Mouse (Mus musculus): ENCODE data around the gene Cryba1.
"Not testable (repeated sequence)": the region's sequence is repeated elsewhere in the genome, so short reads cannot be mapped to it uniquely, and the experiment has no call there.

The Cryba1 gene

GRCm38 (mm10) chr11:77725183-77725582 is at the start of gene Cryba1:
Gene Cryba1, minus strand, starts transcription at chr11:77725283.
- in situ Hi-C loops (cut with MboI, MseI) = loop anchor here in 1 of 2 experiments (5.0 kb wide), 1 partner anchor 68 kb away; no protein-coding TSS in a partner anchor

GRCm38 (mm10) chr11:77771879-77772713 is 47.0 kb upstream of the Cryba1 start:
- in situ Hi-C loops (cut with MboI, MseI) = no loop called here

GRCm38 (mm10) chr11:77770346-77770745 is 45.3 kb upstream of the Cryba1 start:
- in situ Hi-C loops (cut with MboI, MseI) = no loop called here

GRCm38 (mm10) chr11:77769496-77769895 is 44.4 kb upstream of the Cryba1 start:
- in situ Hi-C loops (cut with MboI, MseI) = no loop called here

- in situ Hi-C loops (cut with MboI, MseI) = no loop called here
These were observed 41.4 kb upstream of the Cryba1 start for GRCm38 (mm10) chr11:77766351-77767001.

- in situ Hi-C loops (cut with MboI, MseI) = no loop called here
These were observed 40.3 kb upstream of the Cryba1 start for GRCm38 (mm10) chr11:77765459-77765777.

- in situ Hi-C loops (cut with MboI, MseI) = no loop called here
These were observed 39.8 kb upstream of the Cryba1 start for GRCm38 (mm10) chr11:77764694-77765458.

GRCm38 (mm10) chr11:77763673-77764340 is 38.7 kb upstream of the Cryba1 start:
- in situ Hi-C loops (cut with MboI, MseI) = no loop called here

GRCm38 (mm10) chr11:77762783-77763672 is 37.9 kb upstream of the Cryba1 start, which contains the start of gene Myo18a:
Gene Myo18a, plus strand, starts transcription at chr11:77763246.
- in situ Hi-C loops (cut with MboI, MseI) = no loop called here

GRCm38 (mm10) chr11:77760031-77760430 is 34.9 kb upstream of the Cryba1 start:
- in situ Hi-C loops (cut with MboI, MseI) = no loop called here

GRCm38 (mm10) chr11:77753469-77753868 is 28.4 kb upstream of the Cryba1 start:
- in situ Hi-C loops (cut with MboI, MseI) = no loop called here

GRCm38 (mm10) chr11:77752525-77752924 is 27.4 kb upstream of the Cryba1 start:
- in situ Hi-C loops (cut with MboI, MseI) = no loop called here

- in situ Hi-C loops (cut with MboI, MseI) = no loop called here
These were observed 23.9 kb upstream of the Cryba1 start for GRCm38 (mm10) chr11:77748996-77749395.

GRCm38 (mm10) chr11:77747103-77747502 is 22.0 kb upstream of the Cryba1 start:
- in situ Hi-C loops (cut with MboI, MseI) = not testable (repeated sequence)

GRCm38 (mm10) chr11:77746652-77747051 is 21.6 kb upstream of the Cryba1 start:
- in situ Hi-C loops (cut with MboI, MseI) = no loop called here

GRCm38 (mm10) chr11:77743966-77744365 is 18.9 kb upstream of the Cryba1 start:
- in situ Hi-C loops (cut with MboI, MseI) = loop anchor here (5.0 kb wide), 2 partner anchors 73 to 208 kb away; no protein-coding TSS in a partner anchor

GRCm38 (mm10) chr11:77738555-77738954 is 13.5 kb upstream of the Cryba1 start:
- in situ Hi-C loops (cut with MboI, MseI) = no loop called here

GRCm38 (mm10) chr11:77737289-77737688 is 12.2 kb upstream of the Cryba1 start:
- in situ Hi-C loops (cut with MboI, MseI) = no loop called here

- in situ Hi-C loops (cut with MboI, MseI) = loop anchor here in 1 of 2 experiments (5.0 kb wide), 1 partner anchor 71 kb away; no protein-coding TSS in a partner anchor
These were observed 3.5 kb upstream of the Cryba1 start for GRCm38 (mm10) chr11:77728587-77728986.

GRCm38 (mm10) chr11:77724766-77725165 is 317 bp downstream of the Cryba1 start:
- in situ Hi-C loops (cut with MboI, MseI) = loop anchor here in 1 of 2 experiments (5.0 kb wide), 1 partner anchor 67 kb away; no protein-coding TSS in a partner anchor
